Mouse (Mus musculus) liver, embryonic 14.5 days (tissue): Measurements from ENCODE around the gene Gpr6.

Experiments used
- CTCF ChIP-seq: IDR thresholded peaks from 2 replicates; pipeline ENCODE4 v1.5.1; 2016; ENCODE audit warnings: antibody characterized with exemption, low read depth, control low read depth
- EP300 ChIP-seq: IDR thresholded peaks from 2 replicates; pipeline ENCODE4 v1.6.1; 2016; ENCODE audit warnings: antibody characterized with exemption, low read depth

DNA sequence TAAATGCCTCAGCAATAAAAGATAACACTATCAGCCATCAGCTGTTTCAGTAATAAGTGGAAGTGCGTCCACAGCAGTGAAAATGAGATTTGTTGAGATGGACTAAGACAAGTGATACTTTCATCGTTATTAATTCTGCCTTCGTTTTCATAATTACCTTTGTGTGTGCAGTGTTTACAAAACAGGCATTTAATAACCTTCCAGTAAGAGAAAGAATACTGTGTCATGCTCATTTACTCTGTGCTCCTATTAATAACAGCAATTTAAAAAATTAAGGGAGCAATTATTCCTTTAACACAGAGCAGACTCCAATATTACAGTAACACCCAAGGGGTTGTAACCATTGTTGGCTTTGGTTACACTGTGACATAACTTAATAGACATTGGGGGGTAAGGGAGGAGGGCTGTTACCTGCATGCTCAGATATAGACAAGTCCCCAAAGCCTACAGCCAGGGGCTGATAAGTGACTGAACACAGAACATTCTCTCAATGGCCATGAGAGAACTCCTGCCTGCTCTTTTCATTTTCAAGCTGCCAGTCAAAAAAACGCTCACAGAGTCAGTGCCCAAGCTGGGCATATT lies 11.7 kb downstream of the Gpr6 start:
- TF ChIP-seq CTCF (no peak), EP300 (no peak)
